8 mouse cellular contexts compared by ENCODE assay signal in the genomic region with DNA sequence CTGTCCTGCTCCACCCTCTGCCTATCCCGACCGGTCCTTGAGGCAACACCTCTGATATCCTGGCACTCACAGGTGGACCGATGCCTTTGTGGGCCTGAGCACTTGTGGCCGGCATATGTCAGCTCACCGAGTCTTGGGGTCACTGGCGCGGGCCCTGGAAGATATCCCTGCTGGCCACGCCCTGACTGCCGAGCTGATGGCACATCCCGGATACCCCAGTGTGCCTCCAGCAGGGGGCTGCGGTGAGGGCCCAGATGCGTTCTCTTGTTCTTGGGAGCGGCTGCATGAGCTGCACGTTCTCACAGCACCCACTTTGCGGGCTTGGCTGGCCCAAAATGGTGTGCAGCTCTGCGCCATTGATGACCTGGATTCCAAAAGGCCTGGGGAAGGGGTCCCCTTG. TPM values are rescaled to one million over a fixed set of nuclear protein-coding genes. Genes with fewer than 3 reads are reported as not detected.
DNase-seq lines count a peak whose midpoint lies in the region; ATAC-seq and TF ChIP-seq lines count a peak whose summit lies in the region.

No protein-coding gene starts in this region.

- no peaks in the 10 kb centered on the region for H3K9me3 ChIP-seq in CH12.LX (replicated peaks; ENCODE audit: low read length)
- no peaks in the 10 kb centered on the region for H3K9me3 ChIP-seq in hindbrain, embryonic 10.5 days
- H3K9me3 ChIP-seq in stomach, embryonic 16.5 days (replicated peaks; ENCODE audit: control insufficient read depth, low read length) = no peaks in the 10 kb centered on the region

- DNase-seq in heart, adult 2 months = no peak
- no peak for DNase-seq in heart, adult 8-10 months (ENCODE audit: low spot score)
- DNase-seq in CH12.LX (ENCODE audit: extremely low read depth) = peak; percentile 87
- peak; percentile 59 for DNase-seq in hindbrain, embryonic 10.5 days (ENCODE audit: low spot score)
- peak; percentile 53 for DNase-seq in lung, postnatal 10 days

- no peak; the same call in none of the 2 replicates for TF ChIP-seq RAD21 in CH12.LX (IDR thresholded peaks at IDR 0.05; ENCODE audit: low read depth, low read length)

- TF ChIP-seq POLR2A in heart, adult 2 months (IDR thresholded peaks at IDR 0.05; ENCODE audit: insufficient read depth, low read depth, low read length) = no peak
- peak; percentile 60 for TF ChIP-seq POLR2A in CH12.LX (IDR thresholded peaks at IDR 0.05; ENCODE audit: low read depth, low read length)
- TF ChIP-seq POLR2A in cortical plate, adult 2 months (IDR thresholded peaks at IDR 0.05; ENCODE audit: extremely low read depth, insufficient read depth, low read length) = no peak

- intact Hi-C loops in heart, adult 2 months (cut with DNase I) = no loop called here

- in situ Hi-C loops in CH12.LX (cut with MboI; ENCODE audit: low pct_ligation_motif_present, low pct_unique_long_range_greater_than_20kb, low sequenced_read_pairs) = no loop called here

- no peaks in the 10 kb centered on the region for H3K79me2 ChIP-seq in heart, adult 2 months (replicated peaks; ENCODE audit: control insufficient read depth, insufficient read depth, low read length)
- peaks cover 4% of the 10 kb centered on the region; the same call in 1 of the 2 replicates for H3K79me2 ChIP-seq in CH12.LX (replicated peaks; ENCODE audit: control insufficient read depth, extremely low read depth, insufficient read depth, poor library complexity, severe bottlenecking)

- H3K36me3 ChIP-seq in heart, adult 2 months (ENCODE audit: control insufficient read depth, insufficient read depth, low read length) = no peaks in the 10 kb centered on the region
- H3K36me3 ChIP-seq in CH12.LX (replicated peaks in 1 of 2; ENCODE audit: control insufficient read depth in 1 of 2, insufficient read depth in 1 of 2, low read length in 1 of 2) = peaks cover 22 to 54% of the 10 kb centered on the region in 2 experiments
- peaks cover 28% of the 10 kb centered on the region for H3K36me3 ChIP-seq in hindbrain, embryonic 10.5 days
- H3K36me3 ChIP-seq in stomach, embryonic 16.5 days (ENCODE audit: control insufficient read depth, insufficient read depth, low read length) = peaks cover 5% of the 10 kb centered on the region

- H3K4me3 ChIP-seq in heart, adult 2 months = no peak overlapping the region
- H3K4me3 ChIP-seq in CH12.LX (replicated peaks in 1 of 3; ENCODE audit: low read depth in 2 of 3, low read length in 2 of 3, poor library complexity in 1 of 3) = peak overlapping the region; percentile 73 to 83 (median 80)
- peak overlapping the region; percentile 59; the same call in 1 of the 2 replicates for H3K4me3 ChIP-seq in cortical plate, adult 2 months (ENCODE audit: insufficient read depth, low read length)
- H3K4me3 ChIP-seq in hindbrain, embryonic 10.5 days = peak overlapping the region; percentile 61
- H3K4me3 ChIP-seq in stomach, embryonic 16.5 days (replicated peaks; ENCODE audit: low read length) = peak overlapping the region; percentile 70

- no peak overlapping the region for H3K9ac ChIP-seq in heart, adult 2 months (ENCODE audit: low read depth, low read length)
- peak overlapping the region; percentile 64 for H3K9ac ChIP-seq in CH12.LX (ENCODE audit: insufficient read depth, low read depth)
- H3K9ac ChIP-seq in stomach, embryonic 16.5 days (ENCODE audit: low read length) = peak overlapping the region; percentile 73

- H3K27me3 ChIP-seq in heart, adult 2 months (ENCODE audit: control insufficient read depth, insufficient read depth, low read length) = no peaks in the 10 kb centered on the region
- no peaks in the 10 kb centered on the region for H3K27me3 ChIP-seq in CH12.LX (replicated peaks)
- peaks cover 22% of the 10 kb centered on the region for H3K27me3 ChIP-seq in hindbrain, embryonic 10.5 days (ENCODE audit: insufficient read depth, poor library complexity, severe bottlenecking)
- no peaks in the 10 kb centered on the region for H3K27me3 ChIP-seq in stomach, embryonic 16.5 days (ENCODE audit: control insufficient read depth, insufficient read depth, low read length)

- no peak overlapping the region for H3K27ac ChIP-seq in heart, adult 2 months
- no peak overlapping the region for H3K27ac ChIP-seq in CH12.LX (ENCODE audit: insufficient read depth, low read depth)
- no peak overlapping the region for H3K27ac ChIP-seq in cortical plate, adult 2 months (ENCODE audit: insufficient read depth, low read length)
- no peak overlapping the region for H3K27ac ChIP-seq in hindbrain, embryonic 10.5 days
- no peak overlapping the region for H3K27ac ChIP-seq in stomach, embryonic 16.5 days (ENCODE audit: low read length)

- H3K4me1 ChIP-seq in heart, adult 2 months (ENCODE audit: control insufficient read depth, insufficient read depth, low read length) = no peaks in the 10 kb centered on the region
- H3K4me1 ChIP-seq in CH12.LX (ENCODE audit: control insufficient read depth in 1 of 2, insufficient read depth in 2 of 2) = peaks cover 7 to 40% of the 10 kb centered on the region in 2 experiments
- H3K4me1 ChIP-seq in cortical plate, adult 2 months (ENCODE audit: control insufficient read depth, insufficient read depth, low read length) = no peaks in the 10 kb centered on the region
- H3K4me1 ChIP-seq in hindbrain, embryonic 10.5 days (replicated peaks) = peaks cover 25% of the 10 kb centered on the region
- H3K4me1 ChIP-seq in stomach, embryonic 16.5 days (ENCODE audit: control insufficient read depth, insufficient read depth, low read length) = peaks cover 13% of the 10 kb centered on the region

- dilution Hi-C loops in CH12.LX (cut with MboI; ENCODE audit: extremely low pct_ligation_motif_present, extremely low pct_unique_long_range_greater_than_20kb, low sequenced_read_pairs) = no loop called here

- peak overlapping the region; percentile 91 for H3K4me2 ChIP-seq in CH12.LX (ENCODE audit: insufficient read depth, low read depth, poor library complexity, severe bottlenecking)
- H3K4me2 ChIP-seq in stomach, embryonic 16.5 days (ENCODE audit: low read depth, low read length) = peak overlapping the region; percentile 99

- TF ChIP-seq CTCF in heart, adult 2 months (IDR thresholded peaks at IDR 0.05) = peak; percentile 13; the same call in 1 of the 2 replicates
- TF ChIP-seq CTCF in CH12.LX (conservative IDR thresholded peaks at IDR 0.05 in 1 of 2, IDR thresholded peaks at IDR 0.05 in 1 of 2; ENCODE audit: low read depth in 2 of 2, low read length in 2 of 2) = peak in 1 of 2 experiments; percentile 70; a peak in 2 of 4 replicates
- no peak for TF ChIP-seq CTCF in cortical plate, adult 2 months (IDR thresholded peaks at IDR 0.05; ENCODE audit: extremely low read depth, insufficient read depth, low read length)

- no peak for ATAC-seq in stomach, embryonic 16.5 days (ENCODE audit: insufficient read depth, low FRiP score)
- ATAC-seq in monocyte, adult 5-6 weeks (replicated peaks; ENCODE audit: insufficient number of reproducible peaks, low FRiP score, low TSS enrichment, poor library complexity, severe bottlenecking) = no peak

- no peak for TF ChIP-seq EP300 in heart, adult 2 months (IDR thresholded peaks at IDR 0.05; ENCODE audit: insufficient read depth, low read depth, low read length)
- TF ChIP-seq EP300 in CH12.LX (IDR thresholded peaks at IDR 0.05; ENCODE audit: low read length) = no peak

- WGBS in heart, adult 2 months = 44% methylated on average over 16 of the region's 16 CpGs
- 6% methylated on average over 16 of the region's 16 CpGs for WGBS in hindbrain, embryonic 10.5 days
- WGBS in stomach, embryonic 16.5 days = 11% methylated on average over 16 of the region's 16 CpGs

RNA-seq across cellular contexts. Expression of a gene that starts 1.1 kb away (rescaled TPM):
- under 1 TPM in 1 of 2 experiments, not detected in 1; 0.14 TPM for total RNA-seq in heart, adult 2 months (2021)
- polyA plus RNA-seq in heart, adult 2 months (2012; rRNA removed) = 0.35 TPM in 2 replicates
- under 1 TPM in 2 of 4 experiments, not detected in 2; 0.31 to 0.33 TPM for total RNA-seq in heart, adult 8-10 months (2022)
- total RNA-seq in CH12.LX (2012; rRNA removed) (4.4 and 6.4 TPM in 2 replicates), CH12.LX (2014; rRNA removed) (7.5 and 8.9 TPM in 2 replicates)
- polyA plus RNA-seq in CH12.LX (2012; ENCODE audit: insufficient read length, low read depth) = 7.7 and 9.7 TPM in 2 replicates
- polyA plus RNA-seq in cortical plate, adult 2 months (2012; rRNA removed) = 5.6 and 6.3 TPM in 2 replicates
- 0.73 and 0.75 TPM in 2 replicates for polyA plus RNA-seq in hindbrain, embryonic 10.5 days (2016; fragmentation: Nextera tagmentation; extraction: Ambion mirVana)
- 1.6 TPM in 2 replicates for polyA plus RNA-seq in stomach, embryonic 16.5 days (2015; fragmentation: Nextera tagmentation; extraction: Ambion mirVana)
- total RNA-seq in monocyte, adult 5-6 weeks (2017) = 0.19 to 0.53 TPM in 2 of 3 replicates, not detected in the other

RNA-seq across cellular contexts. Expression of a gene that starts 3.7 kb away (rescaled TPM):
- total RNA-seq in heart, adult 2 months (2021) = 1 to 10 TPM; 2.4 to 2.5 TPM
- 1.9 and 3.3 TPM in 2 replicates for polyA plus RNA-seq in heart, adult 2 months (2012; rRNA removed)
- 1 to 10 TPM; 1.8 to 2.6 (median 2.3) TPM for total RNA-seq in heart, adult 8-10 months (2022)
- 68.0 and 70.9 TPM in 2 replicates for total RNA-seq in CH12.LX (2012; rRNA removed)
- 48.9 and 54.3 TPM in 2 replicates for total RNA-seq in CH12.LX (2014; rRNA removed)
- 63.4 and 65.3 TPM in 2 replicates for polyA plus RNA-seq in CH12.LX (2012; ENCODE audit: insufficient read length, low read depth)
- 30.5 and 30.6 TPM in 2 replicates for polyA plus RNA-seq in cortical plate, adult 2 months (2012; rRNA removed)
- 7.8 and 10.1 TPM in 2 replicates for polyA plus RNA-seq in hindbrain, embryonic 10.5 days (2016; fragmentation: Nextera tagmentation; extraction: Ambion mirVana)
- 15.9 and 20.2 TPM in 2 replicates for polyA plus RNA-seq in stomach, embryonic 16.5 days (2015; fragmentation: Nextera tagmentation; extraction: Ambion mirVana)
- total RNA-seq in monocyte, adult 5-6 weeks (2017) = 0.96 to 1.5 TPM (median 1.2 TPM) in 3 replicates

RNA-seq across cellular contexts. Expression of a gene that starts 15.9 kb away (rescaled TPM):
- 10 to 100 TPM; 19.1 to 22.5 TPM for total RNA-seq in heart, adult 2 months (2021)
- 8.9 and 11.6 TPM in 2 replicates for polyA plus RNA-seq in heart, adult 2 months (2012; rRNA removed)
- total RNA-seq in heart, adult 8-10 months (2022) = 10 to 100 TPM; 11.8 to 26.0 (median 12.9) TPM
- total RNA-seq in CH12.LX (2012; rRNA removed) (235 and 348 TPM in 2 replicates), CH12.LX (2014; rRNA removed) (159 and 168 TPM in 2 replicates)
- 159 and 165 TPM in 2 replicates for polyA plus RNA-seq in CH12.LX (2012; ENCODE audit: insufficient read length, low read depth)
- 16.7 and 18.4 TPM in 2 replicates for polyA plus RNA-seq in cortical plate, adult 2 months (2012; rRNA removed)
- polyA plus RNA-seq in hindbrain, embryonic 10.5 days (2016; fragmentation: Nextera tagmentation; extraction: Ambion mirVana) = 114 and 136 TPM in 2 replicates
- 140 and 152 TPM in 2 replicates for polyA plus RNA-seq in stomach, embryonic 16.5 days (2015; fragmentation: Nextera tagmentation; extraction: Ambion mirVana)
- 39.0 to 54.2 TPM (median 52.4 TPM) in 3 replicates for total RNA-seq in monocyte, adult 5-6 weeks (2017)

RNA-seq across cellular contexts. Expression of a gene that starts 23.1 kb away (rescaled TPM):
- total RNA-seq in heart, adult 2 months (2021) = not detected
- 1.1 and 1.3 TPM in 2 replicates for polyA plus RNA-seq in heart, adult 2 months (2012; rRNA removed)
- not detected for total RNA-seq in heart, adult 8-10 months (2022)
- total RNA-seq in CH12.LX (2012; rRNA removed) (21.0 and 27.5 TPM in 2 replicates), CH12.LX (2014; rRNA removed) (33.3 and 33.8 TPM in 2 replicates)
- polyA plus RNA-seq in CH12.LX (2012; ENCODE audit: insufficient read length, low read depth) = 71.1 and 78.4 TPM in 2 replicates
- 1.8 and 2.5 TPM in 2 replicates for polyA plus RNA-seq in cortical plate, adult 2 months (2012; rRNA removed)
- polyA plus RNA-seq in hindbrain, embryonic 10.5 days (2016; fragmentation: Nextera tagmentation; extraction: Ambion mirVana) = 146 and 175 TPM in 2 replicates
- 19.1 and 21.3 TPM in 2 replicates for polyA plus RNA-seq in stomach, embryonic 16.5 days (2015; fragmentation: Nextera tagmentation; extraction: Ambion mirVana)
- total RNA-seq in monocyte, adult 5-6 weeks (2017) = 0.53 to 2.7 TPM (median 1.5 TPM) in 3 replicates

RNA-seq across cellular contexts. Expression of a gene that starts 37.0 kb away (rescaled TPM):
- total RNA-seq in heart, adult 2 months (2021) = 10 to 100 TPM; 33.1 to 39.1 TPM
- 49.3 and 77.6 TPM in 2 replicates for polyA plus RNA-seq in heart, adult 2 months (2012; rRNA removed)
- total RNA-seq in heart, adult 8-10 months (2022) = 10 to 100 TPM; 36.2 to 39.6 (median 38.1) TPM
- total RNA-seq in CH12.LX (2012; rRNA removed) (101 and 102 TPM in 2 replicates), CH12.LX (2014; rRNA removed) (82.9 and 98.1 TPM in 2 replicates)
- polyA plus RNA-seq in CH12.LX (2012; ENCODE audit: insufficient read length, low read depth) = 88.1 and 90.1 TPM in 2 replicates
- polyA plus RNA-seq in cortical plate, adult 2 months (2012; rRNA removed) = 108 and 114 TPM in 2 replicates
- 159 and 177 TPM in 2 replicates for polyA plus RNA-seq in hindbrain, embryonic 10.5 days (2016; fragmentation: Nextera tagmentation; extraction: Ambion mirVana)
- 123 and 135 TPM in 2 replicates for polyA plus RNA-seq in stomach, embryonic 16.5 days (2015; fragmentation: Nextera tagmentation; extraction: Ambion mirVana)
- 116 to 187 TPM (median 132 TPM) in 3 replicates for total RNA-seq in monocyte, adult 5-6 weeks (2017)

Comparison
In these comparisons a context has a peak if more than half of its experiments do, and no peak if none do; other contexts are left out.
1. DNase-seq: peak in CH12.LX (single experiment), hindbrain, embryonic 10.5 days (single experiment) and lung, postnatal 10 days (single experiment); none in heart, adult 2 months (0 of 2) and heart, adult 8-10 months (single experiment).